Mouse (Mus musculus): ENCODE data around the gene Amotl2.

DNA sequence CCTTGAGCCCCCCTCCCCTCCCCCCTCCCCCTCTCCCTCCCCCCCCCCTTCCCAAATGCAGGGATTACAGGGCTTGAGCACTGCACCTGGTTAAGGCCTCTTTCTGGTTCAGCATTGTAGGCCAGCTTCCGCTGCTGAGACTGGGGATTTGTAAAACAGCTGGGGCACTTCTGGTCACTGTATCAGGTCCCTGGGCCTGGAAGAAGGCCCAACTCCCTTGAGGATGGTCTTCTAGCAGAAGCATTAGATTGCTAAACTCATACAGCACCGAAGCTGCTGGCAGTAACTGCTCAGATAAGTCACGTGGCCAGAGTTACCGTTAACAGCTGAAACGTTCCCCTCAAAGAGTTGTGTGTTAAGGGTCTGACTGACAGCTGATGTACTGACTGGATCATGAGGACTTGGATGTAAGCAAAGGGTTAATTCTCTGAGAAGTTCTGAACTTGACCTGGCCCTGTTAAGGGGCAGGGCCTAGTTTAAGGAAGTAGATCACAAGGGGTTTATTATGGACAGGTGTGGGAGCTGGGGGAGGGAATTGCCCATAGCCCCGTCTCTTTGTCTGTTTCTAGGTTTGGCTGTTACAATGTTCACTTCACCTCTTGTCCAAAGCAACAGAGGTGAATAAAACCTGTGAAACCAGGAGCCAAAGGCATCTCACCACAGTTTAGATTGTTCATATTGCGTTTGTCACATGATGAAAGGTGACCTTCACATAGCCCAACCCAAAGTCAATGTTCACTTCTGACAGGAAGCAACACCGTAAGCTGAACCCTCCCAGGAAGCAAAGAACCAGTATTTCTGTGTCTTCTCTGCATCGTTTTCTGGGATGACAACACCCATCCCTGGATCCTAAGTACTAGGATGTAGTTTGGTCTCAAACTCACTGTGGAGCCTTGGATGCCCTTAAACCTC, 23.7 kb upstream of the Amotl2 start:
- TF ChIP-seq CTCF (IDR thresholded peaks at IDR 0.05; ENCODE audit: borderline replicate concordance, control insufficient read depth, extremely low read depth, insufficient read depth, low read length, poor library complexity) (no peak), POLR2A (IDR thresholded peaks at IDR 0.05; ENCODE audit: control insufficient read depth, extremely low read depth, insufficient read depth, low read length, poor library complexity) (no peak)
